Comparison of ENCODE assay signal across 18 mouse cellular contexts in the genomic region with DNA sequence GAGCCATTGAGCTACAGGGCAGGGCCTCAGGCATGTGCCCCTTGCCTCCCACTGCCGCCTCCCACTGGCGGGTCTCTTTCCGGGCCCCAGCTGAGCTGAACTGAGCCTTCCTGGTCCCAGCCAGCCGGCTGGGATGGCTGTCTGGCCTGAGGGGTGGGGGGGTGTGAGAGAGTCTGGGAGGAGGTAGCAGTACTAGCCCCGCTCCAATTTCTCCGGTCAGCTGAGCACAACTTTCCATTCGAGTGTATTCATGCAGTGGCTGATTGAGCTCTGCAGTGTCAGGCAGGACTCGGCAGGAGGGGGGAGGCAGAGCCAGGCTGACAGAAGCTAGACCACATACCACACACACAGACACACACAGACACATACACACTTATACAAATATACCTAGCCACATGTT. TPM values are rescaled to one million over a fixed set of nuclear protein-coding genes. Genes with fewer than 3 reads are reported as not detected.
DNase-seq lines count a peak whose midpoint lies in the region; ATAC-seq and TF ChIP-seq lines count a peak whose summit lies in the region.
"Had no signal": no experiment of that assay in that cellular context is flagged by ENCODE, and none has a peak within 500 bp of the region (broad histone marks: within the 10 kb centered on the region; RNA-seq: fewer than 3 reads in every experiment).

No protein-coding gene starts in this region.

- H3K4me3 ChIP-seq in kidney, postnatal 0 days (replicated peaks; ENCODE audit: low read depth, low read length): no peak overlapping the region
- no peak overlapping the region for H3K4me3 ChIP-seq in embryonic facial prominence, embryonic 13.5 days
- no peak overlapping the region for H3K4me3 ChIP-seq in hindbrain, embryonic 12.5 days
- no peak overlapping the region for H3K4me3 ChIP-seq in midbrain, postnatal 0 days (ENCODE audit: low read depth, low read length)
- H3K4me3 ChIP-seq in heart, embryonic 10.5 days: no peak overlapping the region
- H3K4me3 ChIP-seq: liver, embryonic 13.5 days had no signal

- no peak overlapping the region for H3K9ac ChIP-seq in kidney, postnatal 0 days (ENCODE audit: low read depth, low read length)
- H3K9ac ChIP-seq in embryonic facial prominence, embryonic 13.5 days: no peak overlapping the region
- no peak overlapping the region for H3K9ac ChIP-seq in hindbrain, embryonic 12.5 days
- H3K9ac ChIP-seq in midbrain, postnatal 0 days (replicated peaks; ENCODE audit: low read length, poor library complexity, severe bottlenecking): no peak overlapping the region
- H3K9ac ChIP-seq: liver, embryonic 13.5 days had no signal

- H3K27me3 ChIP-seq in kidney, postnatal 0 days (ENCODE audit: insufficient read depth, low read length): peaks cover 59% of the 10 kb centered on the region
- peaks cover 87% of the 10 kb centered on the region for H3K27me3 ChIP-seq in embryonic facial prominence, embryonic 13.5 days
- H3K27me3 ChIP-seq in hindbrain, embryonic 12.5 days: peaks cover 88% of the 10 kb centered on the region
- H3K27me3 ChIP-seq in midbrain, postnatal 0 days (ENCODE audit: insufficient read depth, low read length): peaks cover 71% of the 10 kb centered on the region
- peaks cover 96% of the 10 kb centered on the region for H3K27me3 ChIP-seq in heart, embryonic 10.5 days (ENCODE audit: insufficient read depth, poor library complexity, severe bottlenecking)

- H3K27ac ChIP-seq in kidney, postnatal 0 days: no peak overlapping the region
- no peak overlapping the region for H3K27ac ChIP-seq in embryonic facial prominence, embryonic 13.5 days
- no peak overlapping the region for H3K27ac ChIP-seq in hindbrain, embryonic 12.5 days
- no peak overlapping the region for H3K27ac ChIP-seq in midbrain, postnatal 0 days (ENCODE audit: low read depth, low read length)
- no peak overlapping the region for H3K27ac ChIP-seq in heart, embryonic 10.5 days
- H3K27ac ChIP-seq: liver, embryonic 13.5 days; stomach, postnatal 0 days had no signal

- 14% methylated on average over 8 of the region's 8 CpGs for WGBS in kidney, postnatal 0 days
- 6% methylated on average over 8 of the region's 8 CpGs for WGBS in embryonic facial prominence, embryonic 13.5 days
- 3% methylated on average over 8 of the region's 8 CpGs for WGBS in hindbrain, embryonic 12.5 days
- 5% methylated on average over 8 of the region's 8 CpGs for WGBS in midbrain, postnatal 0 days
- WGBS in heart, embryonic 10.5 days: 14% methylated on average over 8 of the region's 8 CpGs

- 0 out of 2 replicates have a peak, but pooled peaks have one; percentile 2 for ATAC-seq in kidney, postnatal 0 days (replicated peaks; ENCODE audit: low FRiP score, low read depth)
- peak; percentile 23; the same call in 1 of the 2 replicates for ATAC-seq in embryonic facial prominence, embryonic 13.5 days (ENCODE audit: insufficient number of reproducible peaks, insufficient read depth, low FRiP score, low TSS enrichment, low read depth)
- peak; percentile 55 for ATAC-seq in hindbrain, embryonic 12.5 days (ENCODE audit: low FRiP score)
- ATAC-seq in midbrain, postnatal 0 days (ENCODE audit: low FRiP score): peak; percentile 18; the same call in 1 of the 2 replicates
- ATAC-seq: intestine, postnatal 0 days had no signal

- no peaks in the 10 kb centered on the region for H3K36me3 ChIP-seq in kidney, postnatal 0 days (ENCODE audit: insufficient read depth, low read length)
- no peaks in the 10 kb centered on the region for H3K36me3 ChIP-seq in embryonic facial prominence, embryonic 13.5 days
- H3K36me3 ChIP-seq in hindbrain, embryonic 12.5 days: no peaks in the 10 kb centered on the region
- H3K36me3 ChIP-seq in midbrain, postnatal 0 days (ENCODE audit: insufficient read depth, low read length): no peaks in the 10 kb centered on the region
- no peaks in the 10 kb centered on the region for H3K36me3 ChIP-seq in heart, embryonic 10.5 days
- H3K36me3 ChIP-seq: liver, embryonic 13.5 days had no signal

- no peak for TF ChIP-seq CTCF in kidney, postnatal 0 days (IDR thresholded peaks at IDR 0.05; ENCODE audit: low read depth)
- TF ChIP-seq CTCF in midbrain, postnatal 0 days (IDR thresholded peaks at IDR 0.05): no peak

- H3K4me2 ChIP-seq in kidney, postnatal 0 days (ENCODE audit: low read length): no peak overlapping the region
- H3K4me2 ChIP-seq in embryonic facial prominence, embryonic 13.5 days: no peak overlapping the region
- H3K4me2 ChIP-seq in hindbrain, embryonic 12.5 days (replicated peaks): no peak overlapping the region
- H3K4me2 ChIP-seq in midbrain, postnatal 0 days (ENCODE audit: low read depth, low read length, poor library complexity, severe bottlenecking): no peak overlapping the region
- H3K4me2 ChIP-seq: liver, embryonic 13.5 days had no signal

- no peaks in the 10 kb centered on the region for H3K9me3 ChIP-seq in kidney, postnatal 0 days (replicated peaks; ENCODE audit: low read length)
- H3K9me3 ChIP-seq in embryonic facial prominence, embryonic 13.5 days: no peaks in the 10 kb centered on the region
- no peaks in the 10 kb centered on the region for H3K9me3 ChIP-seq in hindbrain, embryonic 12.5 days (replicated peaks)
- no peaks in the 10 kb centered on the region for H3K9me3 ChIP-seq in midbrain, postnatal 0 days (ENCODE audit: low read length)
- no peaks in the 10 kb centered on the region for H3K9me3 ChIP-seq in heart, embryonic 10.5 days
- H3K9me3 ChIP-seq: liver, embryonic 13.5 days had no signal

- DNase-seq in kidney, postnatal 0 days (ENCODE audit: low spot score): no peak
- DNase-seq in kidney, adult 8-10 months: no peak
- peak; percentile 19 for DNase-seq in midbrain, postnatal 0 days (ENCODE audit: low spot score)
- DNase-seq in heart, embryonic 10.5 days (ENCODE audit: low spot score): no peak
- DNase-seq in frontal cortex, adult 2 months (ENCODE audit: extremely low spot score in 1 of 2, low spot score in 1 of 2): no peak
- DNase-seq in kidney, postnatal 10 days: no peak
- DNase-seq: adrenal gland, adult 2 months; heart, postnatal 10 days; liver, embryonic 13.5 days; lung, postnatal 10 days; spleen, adult 18-20 months; thymus, postnatal 36 days had no signal

- H3K4me1 ChIP-seq in kidney, postnatal 0 days (replicated peaks; ENCODE audit: insufficient read depth, low read length): no peaks in the 10 kb centered on the region
- peaks cover 6% of the 10 kb centered on the region; the same call in 1 of the 2 replicates for H3K4me1 ChIP-seq in embryonic facial prominence, embryonic 13.5 days
- H3K4me1 ChIP-seq in hindbrain, embryonic 12.5 days: no peaks in the 10 kb centered on the region
- no peaks in the 10 kb centered on the region for H3K4me1 ChIP-seq in midbrain, postnatal 0 days (ENCODE audit: insufficient read depth, low read length)
- no peaks in the 10 kb centered on the region for H3K4me1 ChIP-seq in heart, embryonic 10.5 days
- H3K4me1 ChIP-seq: liver, embryonic 13.5 days had no signal

RNA-seq across cellular contexts. Expression of gene Six3, which starts 15.4 kb away (rescaled TPM):
- not detected in 2 replicates for polyA plus RNA-seq in kidney, postnatal 0 days (2015; fragmentation: Nextera tagmentation; extraction: Ambion mirVana)
- polyA plus RNA-seq in embryonic facial prominence, embryonic 13.5 days (2015; fragmentation: Nextera tagmentation; extraction: Ambion mirVana): 4.5 and 8.3 TPM in 2 replicates
- polyA plus RNA-seq in hindbrain, embryonic 12.5 days (2016; fragmentation: Nextera tagmentation; extraction: Ambion mirVana): 0.45 and 0.68 TPM in 2 replicates
- total RNA-seq in midbrain, postnatal 0 days (2014; rRNA removed): 11.2 and 12.8 TPM in 2 replicates
- 23.3 and 28.0 TPM in 2 replicates for polyA plus RNA-seq in midbrain, postnatal 0 days (2015; fragmentation: Nextera tagmentation; extraction: Ambion mirVana)
- 0.06 TPM in 1 of 2 replicates, not detected in the other for polyA plus RNA-seq in heart, embryonic 10.5 days (2016; fragmentation: Nextera tagmentation; extraction: Ambion mirVana)
- 0.74 and 1.2 TPM in 2 replicates for polyA plus RNA-seq in frontal cortex, adult 2 months (2012; rRNA removed)
- total RNA-seq: adrenal gland, adult 2 months; common myeloid progenitor, adult 5-6 weeks; heart, postnatal 10 days had no signal
- polyA plus RNA-seq: adrenal gland, adult 2 months; gonadal fat pad, adult 2 months; intestine, postnatal 0 days; liver, embryonic 13.5 days; stomach, postnatal 0 days had no signal

RNA-seq across cellular contexts. Expression of gene Six2, which starts 59.3 kb away (rescaled TPM):
- polyA plus RNA-seq in kidney, postnatal 0 days (2015; fragmentation: Nextera tagmentation; extraction: Ambion mirVana): 11.2 and 18.9 TPM in 2 replicates
- 21.3 and 21.9 TPM in 2 replicates for polyA plus RNA-seq in embryonic facial prominence, embryonic 13.5 days (2015; fragmentation: Nextera tagmentation; extraction: Ambion mirVana)
- polyA plus RNA-seq in hindbrain, embryonic 12.5 days (2016; fragmentation: Nextera tagmentation; extraction: Ambion mirVana): 12.5 and 15.3 TPM in 2 replicates
- total RNA-seq in midbrain, postnatal 0 days (2014; rRNA removed): 0.24 and 1.3 TPM in 2 replicates
- 0.17 and 0.39 TPM in 2 replicates for polyA plus RNA-seq in midbrain, postnatal 0 days (2015; fragmentation: Nextera tagmentation; extraction: Ambion mirVana)
- 0.32 and 1.7 TPM in 2 replicates for polyA plus RNA-seq in heart, embryonic 10.5 days (2016; fragmentation: Nextera tagmentation; extraction: Ambion mirVana)
- 0.68 and 0.69 TPM in 2 replicates for polyA plus RNA-seq in frontal cortex, adult 2 months (2012; rRNA removed)
- total RNA-seq: adrenal gland, adult 2 months; common myeloid progenitor, adult 5-6 weeks had no signal
- polyA plus RNA-seq: gonadal fat pad, adult 2 months; liver, embryonic 13.5 days had no signal

Comparison
In these comparisons a context has a peak if more than half of its experiments do, and no peak if none do; other contexts are left out.
1. ATAC-seq: peak in every context shown above with its lines; median percentile 55 in hindbrain, embryonic 12.5 days; 23 in embryonic facial prominence, embryonic 13.5 days; 18 in midbrain, postnatal 0 days; 2 in kidney, postnatal 0 days.